Mouse (Mus musculus) ES-Bruce4 (cell line): ENCODE measurements around the gene Zfp583. TPM values are rescaled to one million over a fixed set of nuclear protein-coding genes. Genes with fewer than 3 reads are reported as not detected.
"Not testable (repeated sequence)": the region's sequence is repeated elsewhere in the genome, so short reads cannot be mapped to it uniquely, and the experiment has no call there.

Experiments
- H3K27ac ChIP-seq: 2 replicates; pipeline ENCODE4 v1.5.1; 2012; ENCODE audit warnings: low read length, inconsistent platforms; ENCODE audit not compliant: insufficient read depth
- H3K27me3 ChIP-seq: 2 replicates; pipeline ENCODE4 v1.6.1; 2012; ENCODE audit warnings: mild to moderate bottlenecking, low read length, inconsistent platforms; ENCODE audit not compliant: control insufficient read depth, poor library complexity, insufficient read depth, severe bottlenecking
- H3K36me3 ChIP-seq: 2 replicates; pipeline ENCODE4 v1.6.1; 2012; ENCODE audit warnings: inconsistent platforms, mild to moderate bottlenecking, low read length, moderate library complexity; ENCODE audit not compliant: control insufficient read depth, poor library complexity, insufficient read depth, severe bottlenecking
- H3K4me1 ChIP-seq: one replicate; pipeline ENCODE4 v1.8.1; 2011; ENCODE audit warnings: low read length; ENCODE audit not compliant: control insufficient read depth, insufficient read depth
- H3K4me3 ChIP-seq: 2 replicates; pipeline ENCODE4 v1.5.1; 2011; ENCODE audit warnings: low read depth, mild to moderate bottlenecking, low read length
- H3K9ac ChIP-seq: 2 replicates; pipeline ENCODE4 v1.6.1; 2012; ENCODE audit warnings: low read depth, mild to moderate bottlenecking, inconsistent platforms; ENCODE audit not compliant: poor library complexity, severe bottlenecking
- H3K9me3 ChIP-seq: replicated peaks from 2 replicates; pipeline ENCODE4 v1.6.1; 2012; ENCODE audit warnings: mild to moderate bottlenecking, low read length, inconsistent platforms; ENCODE audit not compliant: control insufficient read depth, poor library complexity, insufficient read depth, severe bottlenecking
- CTCF ChIP-seq: IDR thresholded peaks from one replicate; pipeline ENCODE4 v1.8.1; 2011; ENCODE audit warnings: low read depth, low read length
- EP300 ChIP-seq: IDR thresholded peaks from 2 replicates; pipeline ENCODE4 v1.6.1; 2011; ENCODE audit warnings: low read depth, low read length; ENCODE audit not compliant: insufficient read depth
- POLR2A ChIP-seq: IDR thresholded peaks from one replicate; pipeline ENCODE4 v1.8.1; 2011; ENCODE audit warnings: low read length; ENCODE audit not compliant: insufficient read depth
- polyA plus RNA-seq: library from polyadenylated mRNA; stranded (reverse); fragments of >200 nt; gene quantifications from 2 replicates; pipeline ENCODE4 v1.2.4, GENCODE M21; 2011; ENCODE audit warnings: low read depth; ENCODE audit not compliant: missing spikeins, insufficient read depth, insufficient read length

The Zfp583 gene
- polyA plus RNA-seq, 1 experiment = 4.4 TPM

- 0 out of 2 replicates have a peak, but pooled peaks have one; percentile 25 for TF ChIP-seq EP300
- not testable (repeated sequence) for H3K4me3 ChIP-seq, H3K36me3 ChIP-seq, H3K27me3 ChIP-seq, H3K4me1 ChIP-seq, H3K9ac ChIP-seq
- 0 out of 2 replicates have a peak overlapping the region, but pooled peaks have one; percentile 66 for H3K27ac ChIP-seq
- H3K9me3 ChIP-seq = peaks cover 12% of the 10 kb centered on the region
Observed at GRCm38 (mm10) chr7:6300796-6301195, 30.3 kb downstream of the Zfp583 start.

DNA sequence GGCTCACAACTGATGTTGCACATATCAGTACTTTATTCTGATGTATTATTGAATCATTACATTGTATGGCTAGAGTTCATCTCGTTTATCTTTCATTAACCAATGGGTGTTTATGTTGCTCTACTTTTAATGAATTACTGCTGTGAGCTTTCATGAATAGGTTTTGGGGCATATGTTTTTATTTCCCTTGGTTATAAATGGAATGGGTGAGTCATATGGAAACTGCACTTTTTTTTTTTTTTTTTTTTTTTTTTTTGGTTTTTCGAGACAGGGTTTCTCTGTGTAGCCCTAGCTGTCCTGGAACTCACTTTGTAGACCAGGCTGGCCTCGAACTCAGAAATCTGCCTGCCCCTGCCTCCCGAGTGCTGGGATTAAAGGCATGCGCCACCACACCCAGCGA, 40.0 kb downstream of the Zfp583 start:
- not testable (repeated sequence) for H3K4me3 ChIP-seq, H3K4me1 ChIP-seq, H3K27ac ChIP-seq, H3K9ac ChIP-seq, H3K27me3 ChIP-seq, H3K36me3 ChIP-seq, H3K9me3 ChIP-seq

DNA sequence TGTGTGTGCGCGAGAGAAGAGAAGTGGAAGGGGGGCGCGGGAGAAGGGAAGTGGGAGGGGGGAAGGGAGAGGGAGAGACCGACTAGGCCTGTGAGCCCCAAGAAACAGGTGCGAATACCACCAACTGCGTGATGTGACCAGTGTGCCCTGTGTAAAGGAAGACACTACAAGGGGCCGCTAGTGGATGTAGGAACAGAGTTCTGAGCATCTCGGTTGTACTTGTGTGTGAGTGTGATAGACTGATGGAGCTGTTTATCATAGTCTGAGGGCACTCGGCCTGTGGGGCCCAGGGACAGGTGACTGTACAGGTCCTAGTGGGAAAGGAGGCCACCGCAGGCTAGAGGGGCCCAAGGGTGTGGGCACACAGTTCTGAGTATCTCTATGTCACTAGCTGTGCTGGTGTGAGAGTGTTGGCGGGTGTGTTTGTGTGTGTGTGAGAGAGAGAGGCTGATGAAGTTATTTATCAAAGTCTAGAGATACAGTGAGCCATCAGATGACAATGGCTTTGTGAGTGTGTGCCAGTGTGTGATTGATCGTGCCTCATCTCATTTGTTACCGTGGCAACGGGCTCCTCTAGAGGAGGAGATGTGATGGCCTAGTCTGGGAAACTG, 44.1 kb downstream of the Zfp583 start:
- Histone ChIP-seq H3K9ac (peak overlapping the region; percentile 54; the same call in 1 of the 2 replicates), H3K27me3 (no peaks in the 10 kb centered on the region), H3K4me1 (no peaks in the 10 kb centered on the region), H3K27ac (no peak overlapping the region), H3K4me3 (peak overlapping the region; percentile 69), H3K36me3 (no peaks in the 10 kb centered on the region; the same call in 1 of the 2 replicates), H3K9me3 (no peaks in the 10 kb centered on the region)
- TF ChIP-seq CTCF = no peak
- no peak for TF ChIP-seq POLR2A
- no peak for TF ChIP-seq EP300

DNA sequence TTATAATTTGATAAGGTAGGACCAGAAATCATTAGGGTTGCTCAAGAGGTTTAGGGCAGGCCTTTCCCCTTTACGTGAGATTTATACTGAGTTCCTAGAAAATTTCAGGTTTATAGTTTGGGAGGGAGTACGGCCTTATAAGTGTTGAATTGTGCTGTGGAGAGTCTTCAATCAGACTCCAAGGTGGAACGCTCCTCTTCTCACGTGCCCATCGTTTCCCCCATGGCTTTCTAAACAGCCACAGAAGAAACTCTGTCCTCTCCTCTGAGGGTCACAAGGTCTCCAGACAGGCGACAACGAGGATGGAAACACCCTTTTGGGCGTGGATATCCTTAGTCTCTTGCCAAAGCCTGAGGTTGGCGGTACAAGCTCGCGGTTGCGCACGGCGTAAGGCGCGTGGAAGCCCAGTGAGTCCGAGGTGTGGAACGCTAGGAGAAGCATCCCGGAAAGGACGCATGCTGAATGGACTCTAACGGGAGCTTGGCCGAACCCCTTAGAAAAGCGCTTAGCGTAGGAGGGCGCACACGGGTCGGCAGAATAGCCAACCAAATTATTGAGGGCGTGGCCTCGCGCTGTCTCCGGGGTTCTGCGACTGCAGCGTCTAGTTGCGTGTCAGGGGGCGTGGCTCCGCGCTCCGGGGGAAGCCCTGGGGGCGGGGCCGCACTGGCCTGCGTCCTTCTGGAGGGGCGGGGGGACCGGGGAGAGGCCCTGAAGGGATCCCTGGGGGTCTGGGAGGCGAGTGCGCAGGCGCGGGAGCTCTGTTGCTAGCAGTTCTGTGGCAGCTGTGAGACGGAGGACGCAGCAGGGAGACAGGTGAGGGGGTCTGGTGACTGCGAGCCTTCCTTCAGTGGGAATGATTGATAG, 45.0 kb downstream of the Zfp583 start, which contains the start of gene Zfp667:
Gene Zfp667, plus strand, starts transcription at position 738 of the 864 bp plus-strand sequence.
- Histone ChIP-seq H3K4me1 (no peaks in the 10 kb centered on the region), H3K27ac (peak within 1 kb of the TSS; percentile 27), H3K9ac (peak within 1 kb of the TSS; percentile 54), H3K9me3 (no peaks in the 10 kb centered on the region), H3K36me3 (no peaks in the 10 kb centered on the region; the same call in 1 of the 2 replicates), H3K4me3 (peak within 1 kb of the TSS; percentile 85), H3K27me3 (no peaks in the 10 kb centered on the region)
- TF ChIP-seq EP300 (no peak), POLR2A (peak; percentile 72)

DNA sequence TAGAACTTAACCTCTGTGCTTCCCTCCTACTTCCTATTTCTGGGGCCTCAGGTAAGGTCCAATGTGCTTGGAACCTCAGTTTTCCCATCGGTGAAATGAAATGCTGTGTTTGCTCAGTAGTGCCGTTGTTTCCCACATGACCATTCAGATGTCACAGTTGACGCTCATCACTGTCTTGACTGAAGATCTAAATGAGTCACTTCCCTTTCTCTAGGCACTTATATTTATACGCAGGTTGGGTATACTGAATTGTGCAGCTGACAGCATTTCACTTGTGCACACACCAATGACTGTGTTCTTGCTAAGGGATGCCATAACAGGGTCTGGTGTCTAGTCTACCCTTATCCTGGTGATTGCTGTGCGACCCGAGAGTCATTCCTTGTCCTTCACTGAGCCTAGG, 45.7 kb downstream of the Zfp583 start:
- no peaks in the 10 kb centered on the region for H3K27me3 ChIP-seq
- no peak overlapping the region for H3K4me3 ChIP-seq
- no peak for TF ChIP-seq CTCF
- TF ChIP-seq POLR2A = no peak
- TF ChIP-seq EP300 = no peak
- H3K36me3 ChIP-seq = no peaks in the 10 kb centered on the region; the same call in 1 of the 2 replicates
- no peaks in the 10 kb centered on the region for H3K9me3 ChIP-seq
- no peak overlapping the region for H3K27ac ChIP-seq
- H3K9ac ChIP-seq = no peak overlapping the region
- H3K4me1 ChIP-seq = no peaks in the 10 kb centered on the region

- TF ChIP-seq POLR2A = no peak
- TF ChIP-seq EP300 = no peak
- no peak for TF ChIP-seq CTCF
- no peak overlapping the region for H3K4me3 ChIP-seq
- no peaks in the 10 kb centered on the region for H3K36me3 ChIP-seq
- H3K27ac ChIP-seq = no peak overlapping the region
- H3K4me1 ChIP-seq = no peaks in the 10 kb centered on the region
- no peaks in the 10 kb centered on the region for H3K27me3 ChIP-seq
- H3K9ac ChIP-seq = no peak overlapping the region
- H3K9me3 ChIP-seq = no peaks in the 10 kb centered on the region
Observed at GRCm38 (mm10) chr7:6284442-6285012, 46.6 kb downstream of the Zfp583 start.
